Mouse (Mus musculus): ENCODE results near the gene Pdk4. TPM values are rescaled to one million over a fixed set of nuclear protein-coding genes. Genes with fewer than 3 reads are reported as not detected.

Gene Pdk4
- polyA plus RNA-seq, 1 experiment from 2014 or later = 2.4 TPM

GRCm38 (mm10) chr6:5443104-5443863, 52.8 kb downstream of the Pdk4 start:
- no peak for ATAC-seq (ENCODE audit: insufficient number of reproducible peaks, insufficient read depth, low FRiP score, low TSS enrichment, low read depth)
- no peak overlapping the region for H3K4me3 ChIP-seq
- peak overlapping the region; percentile 30 for H3K4me2 ChIP-seq
- H3K36me3 ChIP-seq = no peaks in the 10 kb centered on the region
- H3K27me3 ChIP-seq = no peaks in the 10 kb centered on the region
- no peak overlapping the region for H3K27ac ChIP-seq
- no peaks in the 10 kb centered on the region for H3K9me3 ChIP-seq
- peaks cover 12% of the 10 kb centered on the region; the same call in 1 of the 2 replicates for H3K4me1 ChIP-seq
- H3K9ac ChIP-seq = no peak overlapping the region
- 22% methylated on average over 13 of the region's 13 CpGs for WGBS

- Histone ChIP-seq H3K9me3 (no peaks in the 10 kb centered on the region), H3K27me3 (no peaks in the 10 kb centered on the region), H3K4me1 (peaks cover 12% of the 10 kb centered on the region; the same call in 1 of the 2 replicates), H3K4me3 (no peak overlapping the region), H3K36me3 (no peaks in the 10 kb centered on the region), H3K27ac (no peak overlapping the region), H3K9ac (no peak overlapping the region), H3K4me2 (peak overlapping the region; percentile 30; the same call in 1 of the 2 replicates)
- ATAC-seq (ENCODE audit: insufficient number of reproducible peaks, insufficient read depth, low FRiP score, low TSS enrichment, low read depth) = peak; percentile 20; the same call in 1 of the 2 replicates
- 5% methylated on average over 14 of the region's 14 CpGs for WGBS
These were observed 53.6 kb downstream of the Pdk4 start for GRCm38 (mm10) chr6:5442316-5443085.

GRCm38 (mm10) chr6:5441221-5441620, 54.9 kb downstream of the Pdk4 start:
- H3K27me3 ChIP-seq = no peaks in the 10 kb centered on the region
- H3K4me2 ChIP-seq = no peak overlapping the region
- H3K9me3 ChIP-seq = no peaks in the 10 kb centered on the region
- ATAC-seq (ENCODE audit: insufficient number of reproducible peaks, insufficient read depth, low FRiP score, low TSS enrichment, low read depth) = no peak
- H3K4me3 ChIP-seq = no peak overlapping the region
- 86% methylated on average over 6 of the region's 6 CpGs for WGBS
- peaks cover 12% of the 10 kb centered on the region; the same call in 1 of the 2 replicates for H3K4me1 ChIP-seq
- no peak overlapping the region for H3K9ac ChIP-seq
- no peaks in the 10 kb centered on the region for H3K36me3 ChIP-seq
- no peak overlapping the region for H3K27ac ChIP-seq

- Histone ChIP-seq H3K27ac (no peak overlapping the region), H3K9me3 (no peaks in the 10 kb centered on the region), H3K9ac (no peak overlapping the region), H3K4me1 (peaks cover 3% of the 10 kb centered on the region; the same call in 1 of the 2 replicates), H3K4me2 (no peak overlapping the region), H3K36me3 (no peaks in the 10 kb centered on the region), H3K27me3 (no peaks in the 10 kb centered on the region), H3K4me3 (no peak overlapping the region)
- WGBS = 34% methylated on average over 4 of the region's 4 CpGs
- ATAC-seq (ENCODE audit: insufficient number of reproducible peaks, insufficient read depth, low FRiP score, low TSS enrichment, low read depth) = no peak
These were observed 58.4 kb downstream of the Pdk4 start for GRCm38 (mm10) chr6:5437757-5438156.

- no peak overlapping the region for H3K4me3 ChIP-seq
- WGBS = 83% methylated on average over 2 of the region's 2 CpGs
These were observed 62.2 kb downstream of the Pdk4 start for GRCm38 (mm10) chr6:5433887-5434286.

More at GRCm38 (mm10) chr6:5433887-5434286, 62.2 kb downstream of the Pdk4 start:
- no peaks in the 10 kb centered on the region for H3K36me3 ChIP-seq
- ATAC-seq (ENCODE audit: insufficient number of reproducible peaks, insufficient read depth, low FRiP score, low TSS enrichment, low read depth) = no peak
- H3K9ac ChIP-seq = no peak overlapping the region
- H3K4me2 ChIP-seq = no peak overlapping the region
- H3K27ac ChIP-seq = no peak overlapping the region
- H3K4me1 ChIP-seq = no peaks in the 10 kb centered on the region
- H3K9me3 ChIP-seq = no peaks in the 10 kb centered on the region
- no peaks in the 10 kb centered on the region for H3K27me3 ChIP-seq

Other genes with a start within 250 kb of the Pdk4 start
- 7.1 and 7.9 TPM in 2 replicates for gene Pon3, start 240.0 kb downstream of the Pdk4 start, polyA plus RNA-seq (2015; fragmentation: Nextera tagmentation; extraction: Ambion mirVana)
- gene Pon2, start 197.9 kb downstream of the Pdk4 start, polyA plus RNA-seq (2015; fragmentation: Nextera tagmentation; extraction: Ambion mirVana) = 26.9 and 27.5 TPM in 2 replicates
- 19.6 and 23.9 TPM in 2 replicates for gene Asb4, start 112.9 kb downstream of the Pdk4 start, polyA plus RNA-seq (2015; fragmentation: Nextera tagmentation; extraction: Ambion mirVana)
- 3.8 and 5.3 TPM in 2 replicates for gene Dync1i1, start 229.3 kb upstream of the Pdk4 start, polyA plus RNA-seq (2015; fragmentation: Nextera tagmentation; extraction: Ambion mirVana)

Data from embryonic facial prominence, embryonic 13.5 days (tissue).